Mouse (Mus musculus) MN1 (cell line): ENCODE results near the gene Srms.

Experiments
- DNase-seq: peaks from one replicate; pipeline ENCODE4 v3.0.0-alpha.2; 2016; ENCODE audit warnings: low spot score

Srms gene

GRCm38 (mm10) chr2:181160821-181161220 is 52.2 kb downstream of the Srms start:
- DNase-seq, result no peak

GRCm38 (mm10) chr2:181159771-181160170 is 53.2 kb downstream of the Srms start:
- DNase-seq, result peak; percentile 75

GRCm38 (mm10) chr2:181159091-181159514 is 53.9 kb downstream of the Srms start:
- peak; percentile 39 for DNase-seq

GRCm38 (mm10) chr2:181158471-181158870 is 54.5 kb downstream of the Srms start:
- DNase-seq, result no peak

GRCm38 (mm10) chr2:181157716-181158302 is 55.2 kb downstream of the Srms start:
- DNase-seq, result no peak

- DNase-seq, result no peak
Observed at GRCm38 (mm10) chr2:181157180-181157579, 55.8 kb downstream of the Srms start.

- peak; percentile 77 for DNase-seq
Observed at GRCm38 (mm10) chr2:181156248-181157121, 56.5 kb downstream of the Srms start, which contains the start of gene Eef1a2. TSS of gene Eef1a2 (minus strand) at chr2:181157014.

- DNase-seq, result peak; percentile 81
Observed at GRCm38 (mm10) chr2:181155801-181156200, 57.2 kb downstream of the Srms start.
